Mouse (Mus musculus) ES-E14 (cell line): ENCODE measurements around the gene Frem1.

Experiments used
- CHD2 ChIP-seq: IDR thresholded peaks from 2 replicates; pipeline ENCODE4 v1.6.1; 2014; ENCODE audit warnings: mild to moderate bottlenecking, low read depth, low read length, inconsistent platforms
- HCFC1 ChIP-seq: IDR thresholded peaks from 2 replicates; pipeline ENCODE4 v1.6.1; 2012; ENCODE audit warnings: low read length, inconsistent platforms, borderline replicate concordance; ENCODE audit not compliant: insufficient read depth
- MAFK ChIP-seq: IDR thresholded peaks from 2 replicates; pipeline ENCODE4 v1.6.1; 2014; ENCODE audit warnings: mild to moderate bottlenecking, low read depth, low read length, inconsistent platforms; ENCODE audit not compliant: insufficient read depth
- ZNF384 ChIP-seq: IDR thresholded peaks from 2 replicates; pipeline ENCODE4 v1.6.1; 2012; ENCODE audit warnings: low read depth, low read length, inconsistent platforms

GRCm38 (mm10) chr4:83049288-83049687, 2.9 kb downstream of the Frem1 start:
- no peak for TF ChIP-seq HCFC1
- no peak for TF ChIP-seq ZNF384
- TF ChIP-seq CHD2, result no peak
- TF ChIP-seq MAFK, result no peak
